Mouse (Mus musculus) embryonic facial prominence, embryonic 10.5 days (tissue): ENCODE measurements at regions not wholly inside any gene's neighbourhood (a gene's known extent, or its start where the extent isn't known, plus 50 kb on each side); places are given as distances from the start of the nearest gene placed in this dataset.

ENCODE experiments used
- DNase-seq: peaks from one replicate; pipeline ENCODE4 v3.0.0-alpha.2; 2017; ENCODE audit warnings: low spot score
- H3K27ac ChIP-seq: fragments of 300-500 bp; sonication (generic); replicated peaks from 2 replicates; pipeline ENCODE4 v1.5.1; 2016; ENCODE audit warnings: mild to moderate bottlenecking
- H3K27me3 ChIP-seq: fragments of 300-500 bp; sonication (generic); replicated peaks from 2 replicates; pipeline ENCODE4 v1.6.1; 2016; ENCODE audit warnings: low read depth, mild to moderate bottlenecking; ENCODE audit not compliant: poor library complexity, severe bottlenecking
- H3K36me3 ChIP-seq: fragments of 300-500 bp; sonication (generic); replicated peaks from 2 replicates; pipeline ENCODE4 v1.6.1; 2016; ENCODE audit warnings: mild to moderate bottlenecking, moderate library complexity
- H3K4me1 ChIP-seq: fragments of 300-500 bp; sonication (generic); 2 replicates; pipeline ENCODE4 v1.6.1; 2016
- H3K4me3 ChIP-seq: fragments of 300-500 bp; sonication (generic); 2 replicates; pipeline ENCODE4 v1.5.1; 2016; ENCODE audit warnings: mild to moderate bottlenecking, moderate library complexity
- H3K9me3 ChIP-seq: fragments of 300-500 bp; sonication (generic); 2 replicates; pipeline ENCODE4 v1.6.1; 2016; ENCODE audit warnings: mild to moderate bottlenecking
- WGBS: fragments of 180-500 bp; shearing (Covaris S2); methylation state at CpG from one replicate; pipeline ENCODE4 v1.1.7; 2016; 5-methylcytosine and 5-hydroxymethylcytosine counted together

DNA sequence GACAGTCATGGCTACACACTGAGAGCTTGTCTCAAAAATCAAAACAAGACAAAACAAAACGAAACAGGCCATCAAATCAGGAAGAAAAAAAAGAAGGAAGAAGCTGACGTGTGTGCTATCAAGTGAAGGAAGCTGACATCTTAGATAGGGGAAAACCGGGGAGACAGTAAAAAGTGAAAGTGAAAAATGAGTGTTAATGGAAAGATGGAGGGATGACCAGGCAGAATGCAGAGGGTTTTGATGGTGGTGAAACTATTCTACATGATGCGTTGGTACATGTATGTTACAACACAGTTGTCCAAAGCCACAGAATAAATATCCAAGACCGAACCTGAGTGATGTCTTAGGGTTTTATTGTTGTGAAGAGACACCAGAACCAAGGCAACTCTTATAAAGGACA, 83.1 kb upstream of the Rybp start:
- WGBS = 89% methylated on average over 5 of the region's 5 CpGs
- DNase-seq = no peak
- no peaks in the 10 kb centered on the region for H3K36me3 ChIP-seq
- no peaks in the 10 kb centered on the region for H3K9me3 ChIP-seq
- H3K4me1 ChIP-seq = no peaks in the 10 kb centered on the region
- H3K4me3 ChIP-seq = no peak overlapping the region
- peaks cover 64% of the 10 kb centered on the region for H3K27me3 ChIP-seq
- no peak overlapping the region for H3K27ac ChIP-seq

DNA sequence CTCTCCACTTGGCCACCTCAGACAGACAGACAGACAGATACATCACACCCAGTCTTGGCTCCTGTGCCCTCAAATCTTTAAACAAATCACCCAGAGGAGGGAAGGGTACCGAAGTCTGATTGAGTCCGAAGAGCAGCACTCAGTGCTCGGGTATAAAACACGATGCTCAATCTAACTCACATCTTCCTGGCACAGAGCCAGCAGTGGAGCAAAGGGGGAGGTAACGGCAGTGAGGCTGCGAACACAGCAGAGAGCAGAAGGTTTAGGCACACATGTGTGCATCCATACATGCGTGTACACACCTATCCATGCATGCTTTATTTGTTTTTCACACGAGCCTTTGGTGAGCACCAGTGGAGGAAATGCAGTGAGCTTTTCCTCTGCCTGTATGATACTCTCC, 78.9 kb upstream of the Rybp start:
- Histone ChIP-seq H3K4me1 (peaks cover 17% of the 10 kb centered on the region), H3K27ac (no peak overlapping the region), H3K4me3 (no peak overlapping the region), H3K9me3 (no peaks in the 10 kb centered on the region), H3K36me3 (no peaks in the 10 kb centered on the region), H3K27me3 (peaks cover 43% of the 10 kb centered on the region)
- DNase-seq = no peak
- WGBS = 84% methylated on average over 8 of the region's 8 CpGs

DNA sequence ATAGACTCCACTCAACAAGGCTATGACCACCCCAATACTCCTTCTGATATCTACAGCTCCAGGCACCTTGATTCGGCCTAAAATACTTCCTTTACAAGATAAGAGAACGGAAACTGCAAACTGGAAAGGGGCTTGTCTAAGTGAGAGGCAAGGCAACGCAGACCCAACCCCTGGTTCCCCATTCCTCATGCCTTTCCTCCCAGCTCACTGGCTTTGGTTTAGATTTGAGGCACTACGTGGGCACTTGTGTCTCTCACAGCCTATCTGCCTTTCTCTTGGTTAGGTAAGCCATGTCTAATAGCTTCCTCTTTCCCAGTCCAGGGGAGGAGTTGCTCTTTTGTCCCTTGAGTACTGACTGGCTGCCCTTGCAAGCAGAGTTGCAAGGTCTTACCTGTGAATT, 78.5 kb upstream of the Rybp start:
- H3K4me1 ChIP-seq = peaks cover 17% of the 10 kb centered on the region
- WGBS = 85% methylated on average over 4 of the region's 4 CpGs

DNA sequence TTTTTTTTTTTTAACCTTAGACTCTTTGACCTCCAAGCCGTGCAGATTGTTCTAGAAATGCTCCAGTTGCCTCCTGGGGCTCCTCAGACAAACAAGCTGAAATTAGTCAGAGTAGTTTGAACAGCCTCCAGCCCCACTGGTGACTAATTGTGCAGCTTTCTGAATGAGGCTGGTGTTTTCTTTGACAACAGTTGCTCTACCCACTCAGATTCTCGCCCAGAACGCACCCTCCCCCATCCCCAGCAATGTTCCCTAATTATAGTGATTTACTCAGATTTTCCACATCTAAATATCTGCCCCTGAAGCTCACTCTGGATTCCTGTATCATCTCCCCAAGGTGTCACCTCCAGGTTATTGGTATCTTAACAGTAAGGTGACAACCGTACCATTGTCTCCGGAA, 76.4 kb upstream of the Rybp start:
- 54% methylated on average over 5 of the region's 5 CpGs for whole genome bisulfite sequencing

More for the DNA sequence above, 78.5 kb upstream of the Rybp start:
- DNase-seq = no peak
- Histone ChIP-seq H3K27me3 (peaks cover 40% of the 10 kb centered on the region), H3K27ac (no peak overlapping the region), H3K4me3 (no peak overlapping the region), H3K36me3 (no peaks in the 10 kb centered on the region), H3K9me3 (no peaks in the 10 kb centered on the region)

DNA sequence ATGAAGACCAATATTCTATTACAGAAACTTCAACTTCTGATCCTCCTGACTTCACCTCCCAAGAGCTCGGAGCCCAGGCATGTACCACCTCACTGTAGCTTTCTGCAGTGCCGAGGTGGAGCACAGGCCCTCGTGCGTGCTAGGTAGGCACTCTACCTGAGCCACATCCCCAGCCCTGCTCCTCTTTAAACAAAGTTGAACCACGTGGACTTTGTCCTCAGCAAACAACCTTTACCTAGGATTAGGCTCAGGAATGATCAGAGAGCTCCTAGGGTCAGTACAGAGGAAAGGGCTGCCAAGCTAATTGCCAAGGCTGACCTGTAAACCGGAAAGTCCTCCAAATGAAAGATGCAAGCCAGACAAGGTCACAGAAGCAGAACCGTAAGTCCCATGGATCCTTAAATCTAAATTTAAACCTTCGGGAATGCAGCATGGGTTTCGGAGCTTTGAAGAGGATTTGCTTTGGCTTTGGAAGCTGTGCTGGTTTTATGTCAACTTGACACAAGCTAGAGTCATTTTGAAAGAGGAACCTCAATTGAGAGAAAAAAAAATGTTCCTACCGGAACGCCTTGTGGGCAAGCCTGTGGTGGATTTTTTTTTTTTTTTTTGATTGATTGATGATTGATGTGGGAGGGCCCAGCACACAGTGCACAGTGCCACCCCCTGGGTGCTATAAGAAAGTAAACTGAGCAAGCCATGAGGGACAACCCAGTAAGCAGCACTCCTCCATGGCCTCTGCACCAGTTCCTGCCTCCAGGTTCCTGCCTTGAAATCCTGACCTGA, 69.5 kb upstream of the Rybp start:
- DNase-seq = no peak
- no peak overlapping the region for H3K27ac ChIP-seq
- 82% methylated on average over 11 of the region's 11 CpGs for WGBS

More for the DNA sequence above, 76.4 kb upstream of the Rybp start:
- H3K4me1 ChIP-seq = peaks cover 17% of the 10 kb centered on the region
- no peak for DNase-seq
- H3K36me3 ChIP-seq = no peaks in the 10 kb centered on the region
- no peak overlapping the region for H3K4me3 ChIP-seq
- no peaks in the 10 kb centered on the region for H3K9me3 ChIP-seq
- no peak overlapping the region for H3K27ac ChIP-seq
- H3K27me3 ChIP-seq = peaks cover 40% of the 10 kb centered on the region

DNA sequence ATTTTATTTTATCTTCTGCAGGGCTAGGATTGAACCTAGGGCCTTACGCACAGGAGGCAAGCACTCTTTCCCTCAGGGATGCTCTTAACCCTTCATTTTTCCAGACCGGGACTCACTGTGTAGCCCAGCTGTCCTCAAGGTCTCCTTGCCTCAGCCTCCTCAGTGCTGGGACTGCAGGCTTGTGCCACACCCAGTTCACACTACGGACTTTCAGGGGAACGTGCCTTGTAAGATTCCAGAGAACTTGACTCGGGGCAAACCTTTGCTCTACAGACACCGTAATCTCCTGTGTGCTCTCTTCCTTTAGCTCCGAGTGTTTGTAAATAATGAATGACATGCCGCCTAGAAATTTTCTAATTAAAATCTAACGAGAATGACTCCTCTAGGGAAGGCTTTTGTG, 68.6 kb upstream of the Rybp start:
- DNase-seq = no peak
- Histone ChIP-seq H3K36me3 (no peaks in the 10 kb centered on the region), H3K27me3 (peaks cover 16% of the 10 kb centered on the region), H3K4me3 (no peak overlapping the region), H3K27ac (no peak overlapping the region), H3K4me1 (no peaks in the 10 kb centered on the region), H3K9me3 (no peaks in the 10 kb centered on the region)
- 84% methylated on average over 9 of the region's 9 CpGs for WGBS

More for the DNA sequence above, 69.5 kb upstream of the Rybp start:
- Histone ChIP-seq H3K36me3 (no peaks in the 10 kb centered on the region), H3K27me3 (peaks cover 16% of the 10 kb centered on the region), H3K4me1 (no peaks in the 10 kb centered on the region), H3K9me3 (no peaks in the 10 kb centered on the region), H3K4me3 (no peak overlapping the region)

DNA sequence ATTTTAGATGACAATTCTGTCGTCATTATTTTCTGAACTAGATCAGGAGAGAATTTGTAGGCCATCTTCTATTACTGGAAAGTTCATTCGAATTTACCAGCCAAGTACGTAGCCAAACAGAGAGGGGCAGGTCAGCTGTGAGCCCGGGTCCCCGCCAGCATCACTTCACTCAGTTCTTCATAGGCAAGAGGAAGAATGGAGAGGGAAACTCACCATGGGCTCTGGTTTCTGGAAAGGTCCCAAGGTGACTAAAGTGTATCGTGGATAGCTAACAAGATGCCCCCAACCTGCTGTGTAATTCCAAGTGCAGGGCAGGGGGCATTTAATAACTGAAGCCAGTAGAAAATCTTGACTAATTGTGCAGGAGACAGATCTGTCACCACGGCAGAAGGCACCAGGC, 60.2 kb upstream of the Rybp start:
- Histone ChIP-seq H3K36me3 (no peaks in the 10 kb centered on the region), H3K9me3 (no peaks in the 10 kb centered on the region), H3K27me3 (peaks cover 52% of the 10 kb centered on the region), H3K4me3 (no peak overlapping the region), H3K4me1 (0 out of 2 replicates have a peak, but pooled peaks cover 3% of the 10 kb centered on the region), H3K27ac (no peak overlapping the region)
- 90% methylated on average over 7 of the region's 7 CpGs for WGBS
- DNase-seq = no peak

DNA sequence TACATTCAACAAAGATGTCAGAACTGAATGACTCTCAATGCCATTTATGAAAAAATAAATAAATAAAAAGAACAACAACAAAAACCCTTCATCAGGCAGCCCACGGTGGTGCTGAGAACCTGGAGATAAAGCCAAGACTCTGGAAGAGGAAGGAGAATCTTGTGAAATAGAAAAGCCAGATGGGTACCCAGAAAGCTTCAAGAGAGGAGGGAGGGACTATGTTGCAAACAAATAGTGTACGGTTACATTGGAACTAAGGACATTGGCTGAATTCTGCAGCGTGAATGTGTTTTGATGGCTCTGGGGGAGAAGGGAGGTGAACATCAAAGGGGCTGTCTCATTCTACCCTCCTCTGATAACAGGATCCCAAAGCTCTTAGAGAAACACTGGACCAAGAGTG, 57.8 kb upstream of the Rybp start:
- no peak overlapping the region for H3K4me3 ChIP-seq
- H3K27ac ChIP-seq = no peak overlapping the region
- no peaks in the 10 kb centered on the region for H3K9me3 ChIP-seq
- peaks cover 70% of the 10 kb centered on the region for H3K27me3 ChIP-seq
- no peaks in the 10 kb centered on the region for H3K36me3 ChIP-seq
- 87% methylated on average over 3 of the region's 3 CpGs for WGBS
- no peak for DNase-seq
- H3K4me1 ChIP-seq = 0 out of 2 replicates have a peak, but pooled peaks cover 3% of the 10 kb centered on the region

DNA sequence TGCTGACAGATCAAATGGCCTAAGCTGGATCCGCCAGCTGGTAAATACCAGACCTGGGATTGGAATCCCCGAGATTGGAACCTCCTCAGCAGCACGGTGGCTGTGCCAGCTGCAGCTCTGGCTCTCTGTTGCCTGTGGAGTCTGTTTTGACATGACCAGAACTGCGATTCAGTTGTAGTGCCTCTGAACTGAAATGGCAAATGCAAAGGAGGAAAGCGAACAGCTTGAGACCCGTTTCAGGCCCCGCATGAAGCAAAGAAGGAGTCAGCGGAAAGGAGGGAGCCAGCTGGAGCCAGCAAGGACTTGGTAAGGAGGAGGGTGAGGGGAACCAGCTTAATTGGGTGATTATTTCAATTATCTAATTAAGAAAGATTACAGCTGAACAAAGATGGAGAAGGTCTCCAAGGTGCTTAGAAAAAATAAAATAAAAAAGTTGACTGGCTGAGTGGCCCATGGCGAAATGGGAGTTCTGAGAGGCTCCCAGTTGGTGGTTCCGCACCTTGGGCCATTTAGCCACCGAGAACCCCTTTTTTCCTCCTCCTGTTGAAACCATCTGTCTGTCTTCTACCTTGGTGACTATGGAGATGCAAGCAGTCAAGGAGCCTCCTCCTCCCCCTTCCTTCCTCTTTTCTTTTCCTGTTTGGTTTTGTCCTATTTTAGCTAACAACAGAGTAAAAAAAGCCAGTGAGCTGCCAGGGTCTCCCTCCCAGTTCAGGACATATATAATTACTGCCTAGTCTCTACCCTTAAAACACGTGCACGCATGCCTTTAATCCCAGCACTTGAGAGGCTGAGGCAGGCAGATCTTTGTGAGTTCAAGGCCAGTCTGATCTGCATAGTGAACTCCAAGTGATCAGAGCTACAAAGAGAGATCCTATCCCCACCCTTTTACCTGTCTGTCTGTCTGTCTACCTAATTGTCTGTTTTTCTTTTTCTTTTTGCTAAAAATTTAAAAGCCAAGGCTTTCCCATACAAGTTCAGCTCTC, 54.3 kb upstream of the Rybp start:
- H3K4me3 ChIP-seq = no peak overlapping the region
- WGBS = 58% methylated on average over 13 of the region's 13 CpGs
- H3K27me3 ChIP-seq = peaks cover 85% of the 10 kb centered on the region
- DNase-seq = peak; percentile 14
- no peaks in the 10 kb centered on the region for H3K36me3 ChIP-seq
- H3K9me3 ChIP-seq = no peaks in the 10 kb centered on the region
- no peak overlapping the region for H3K27ac ChIP-seq
- peaks cover 6% of the 10 kb centered on the region for H3K4me1 ChIP-seq

DNA sequence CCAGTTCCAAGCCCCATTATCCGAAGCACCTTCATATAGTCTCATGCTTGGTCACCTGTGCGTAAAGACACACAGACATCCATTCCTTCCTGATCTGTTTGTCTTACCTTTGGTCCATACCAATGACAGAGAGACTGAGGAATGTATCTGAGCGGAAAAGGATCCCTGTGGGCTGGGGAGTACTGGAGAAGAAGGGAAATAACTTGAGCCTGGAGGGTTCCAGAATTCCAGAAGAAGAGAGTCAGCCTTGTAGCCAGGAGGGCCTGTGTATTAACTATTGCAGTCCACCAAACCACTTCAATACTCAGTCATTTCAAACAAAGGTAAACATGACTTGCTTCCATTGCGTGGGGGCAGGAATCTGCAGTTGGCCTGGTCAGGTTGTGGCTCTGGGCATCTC, 51.0 kb upstream of the Rybp start:
- H3K4me3 ChIP-seq = no peak overlapping the region
- H3K4me1 ChIP-seq = peaks cover 27% of the 10 kb centered on the region
- peaks cover 92% of the 10 kb centered on the region for H3K27me3 ChIP-seq
- no peak overlapping the region for H3K27ac ChIP-seq
- H3K36me3 ChIP-seq = no peaks in the 10 kb centered on the region
- no peak for DNase-seq
- no peaks in the 10 kb centered on the region for H3K9me3 ChIP-seq
- WGBS = 89% methylated on average over 4 of the region's 4 CpGs
